Mouse (Mus musculus): ENCODE data around the gene Ubap1l. TPM values are rescaled to one million over a fixed set of nuclear protein-coding genes. Genes with fewer than 3 reads are reported as not detected.
A peak's percentile ranks its signal among the peaks of the same experiment; 100 is the strongest.

The Ubap1l gene
- total and polyA plus RNA-seq, 3 experiments = 0.18 TPM; not detected in 1

DNA sequence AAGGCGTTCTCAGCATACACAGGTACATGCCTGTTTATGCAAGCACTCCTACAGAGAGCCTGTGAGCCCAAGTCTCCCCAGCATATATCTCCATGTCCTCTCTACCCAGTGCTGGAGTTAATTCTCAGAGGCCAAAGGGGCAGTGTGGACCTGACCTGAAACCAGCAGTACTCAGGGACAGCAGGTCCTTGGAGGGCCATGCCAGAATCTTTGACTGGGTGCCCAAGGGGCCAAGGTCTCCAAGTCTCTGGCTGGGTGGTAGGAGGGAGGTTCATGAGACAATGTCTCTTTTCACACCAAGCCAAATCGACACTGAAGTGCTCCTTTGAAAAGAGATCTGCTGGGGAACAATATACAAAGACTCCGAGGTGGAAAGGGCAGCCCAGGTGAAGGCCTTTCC, 47.0 kb downstream of the Ubap1l start:
- intact Hi-C loops (cut with DNase I) = no loop called here
- TF ChIP-seq CTCF (IDR thresholded peaks at IDR 0.05) (no peak), POLR2A (IDR thresholded peaks at IDR 0.05; ENCODE audit: insufficient read depth, low read depth, low read length) (no peak), EP300 (IDR thresholded peaks at IDR 0.05; ENCODE audit: insufficient read depth, low read depth, low read length) (no peak)
- H3K4me1 ChIP-seq (ENCODE audit: control insufficient read depth, insufficient read depth, low read length) = peaks cover 1% of the 10 kb centered on the region
- 73% methylated on average over 3 of the region's 3 CpGs for WGBS
- H3K27ac ChIP-seq = no peak overlapping the region
- no peaks in the 10 kb centered on the region for H3K27me3 ChIP-seq (ENCODE audit: control insufficient read depth, insufficient read depth, low read length)
- DNase-seq = no peak
- H3K4me3 ChIP-seq = no peak overlapping the region
- H3K9ac ChIP-seq (ENCODE audit: low read depth, low read length) = no peak overlapping the region
- no peaks in the 10 kb centered on the region for H3K36me3 ChIP-seq (ENCODE audit: control insufficient read depth, insufficient read depth, low read length)
- H3K79me2 ChIP-seq (replicated peaks; ENCODE audit: control insufficient read depth, insufficient read depth, low read length) = no peaks in the 10 kb centered on the region

DNA sequence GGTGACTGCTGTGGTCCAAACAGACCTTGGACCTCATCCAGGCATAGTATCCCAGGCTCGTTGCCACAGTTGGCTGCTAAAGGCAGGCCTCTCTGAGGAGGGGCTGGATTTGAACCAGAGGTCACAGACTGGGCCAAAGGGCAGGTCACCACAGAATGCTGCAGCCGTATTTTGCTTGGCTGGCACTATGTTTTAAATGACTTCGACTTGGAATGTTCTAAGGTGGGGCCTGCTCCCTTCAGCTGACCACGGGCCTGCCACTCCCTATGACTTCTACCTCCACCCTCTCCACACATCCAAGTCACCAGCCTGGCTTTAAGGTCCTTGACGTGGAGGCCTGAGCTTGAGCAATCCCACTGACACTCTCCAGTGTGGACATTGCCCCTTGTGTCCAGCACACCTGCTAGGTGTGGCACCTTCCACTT, 48.0 kb downstream of the Ubap1l start:
- intact Hi-C loops (cut with DNase I) = no loop called here
- no peaks in the 10 kb centered on the region for H3K27me3 ChIP-seq (ENCODE audit: control insufficient read depth, insufficient read depth, low read length)
- H3K4me1 ChIP-seq (ENCODE audit: control insufficient read depth, insufficient read depth, low read length) = peaks cover under 1% of the 10 kb centered on the region
- 45% methylated on average over 5 of the region's 5 CpGs for WGBS
- H3K36me3 ChIP-seq (ENCODE audit: control insufficient read depth, insufficient read depth, low read length) = no peaks in the 10 kb centered on the region
- TF ChIP-seq EP300 (IDR thresholded peaks at IDR 0.05; ENCODE audit: insufficient read depth, low read depth, low read length) = no peak
- no peak for TF ChIP-seq CTCF (IDR thresholded peaks at IDR 0.05)
- no peak for TF ChIP-seq POLR2A (IDR thresholded peaks at IDR 0.05; ENCODE audit: insufficient read depth, low read depth, low read length)
- peak overlapping the region; percentile 36; the same call in 1 of the 2 replicates for H3K27ac ChIP-seq
- H3K4me3 ChIP-seq = no peak overlapping the region
- DNase-seq = peak; percentile 56 to 62
- no peak overlapping the region for H3K9ac ChIP-seq (ENCODE audit: low read depth, low read length)
- H3K79me2 ChIP-seq (replicated peaks; ENCODE audit: control insufficient read depth, insufficient read depth, low read length) = no peaks in the 10 kb centered on the region

DNA sequence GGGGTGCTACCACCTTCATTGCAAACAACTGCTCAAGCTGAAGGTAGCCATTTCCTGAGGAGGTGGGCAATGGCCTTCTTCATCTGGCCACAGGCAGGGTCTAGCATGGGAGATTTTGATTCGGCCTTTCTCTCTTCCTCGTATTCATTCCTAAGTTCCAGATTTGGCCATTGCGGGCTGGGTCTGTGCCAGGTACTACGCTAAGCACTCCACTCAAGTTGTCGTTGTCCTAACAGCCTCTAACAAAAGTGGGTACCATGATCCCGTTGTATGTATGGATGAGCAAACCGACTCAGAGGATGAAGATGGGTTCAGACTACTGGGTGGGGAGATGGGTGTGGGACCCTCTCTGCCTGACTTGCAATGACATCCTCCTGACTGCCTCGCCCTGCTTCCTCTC, 49.5 kb downstream of the Ubap1l start:
- Histone ChIP-seq H3K79me2 (replicated peaks; ENCODE audit: control insufficient read depth, insufficient read depth, low read length) (no peaks in the 10 kb centered on the region), H3K27me3 (ENCODE audit: control insufficient read depth, insufficient read depth, low read length) (no peaks in the 10 kb centered on the region), H3K36me3 (ENCODE audit: control insufficient read depth, insufficient read depth, low read length) (no peaks in the 10 kb centered on the region), H3K27ac (no peak overlapping the region), H3K4me3 (no peak overlapping the region), H3K4me1 (ENCODE audit: control insufficient read depth, insufficient read depth, low read length) (no peaks in the 10 kb centered on the region; the same call in 1 of the 2 replicates), H3K9ac (ENCODE audit: low read depth, low read length) (no peak overlapping the region)
- TF ChIP-seq EP300 (IDR thresholded peaks at IDR 0.05; ENCODE audit: insufficient read depth, low read depth, low read length) (no peak), CTCF (IDR thresholded peaks at IDR 0.05) (no peak), POLR2A (IDR thresholded peaks at IDR 0.05; ENCODE audit: insufficient read depth, low read depth, low read length) (no peak)
- intact Hi-C loops (cut with DNase I) = no loop called here
- WGBS = 72% methylated on average over 8 of the region's 8 CpGs
- DNase-seq = no peak

DNA sequence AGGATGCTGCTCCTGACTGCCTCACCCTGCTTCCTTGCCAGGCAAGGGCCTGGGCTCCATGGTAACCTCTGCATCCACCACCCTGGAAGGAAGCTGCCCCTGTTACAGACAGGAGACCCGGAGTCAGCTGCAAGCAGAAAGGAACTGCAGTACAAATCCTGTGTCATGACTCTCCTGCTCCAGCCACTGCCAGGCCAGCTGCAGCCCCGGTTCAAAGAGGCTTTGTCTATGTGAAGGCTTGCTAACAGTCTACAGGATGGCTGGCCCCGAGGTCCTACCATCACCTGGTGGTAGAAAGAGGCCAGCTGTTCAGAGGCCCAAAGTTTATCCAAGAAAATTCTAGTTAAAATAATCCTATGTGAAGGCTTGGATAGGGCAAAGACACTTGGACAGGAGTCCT, 50.5 kb downstream of the Ubap1l start:
- 54% methylated on average over 3 of the region's 3 CpGs for WGBS
- no peaks in the 10 kb centered on the region for H3K27me3 ChIP-seq (ENCODE audit: control insufficient read depth, insufficient read depth, low read length)
- intact Hi-C loops (cut with DNase I) = no loop called here
- H3K27ac ChIP-seq = no peak overlapping the region
- H3K79me2 ChIP-seq (replicated peaks; ENCODE audit: control insufficient read depth, insufficient read depth, low read length) = no peaks in the 10 kb centered on the region
- DNase-seq = no peak
- no peak overlapping the region for H3K4me3 ChIP-seq
- H3K9ac ChIP-seq (ENCODE audit: low read depth, low read length) = no peak overlapping the region
- H3K4me1 ChIP-seq (ENCODE audit: control insufficient read depth, insufficient read depth, low read length) = no peaks in the 10 kb centered on the region; the same call in 1 of the 2 replicates
- H3K36me3 ChIP-seq (ENCODE audit: control insufficient read depth, insufficient read depth, low read length) = no peaks in the 10 kb centered on the region
- TF ChIP-seq POLR2A (IDR thresholded peaks at IDR 0.05; ENCODE audit: insufficient read depth, low read depth, low read length) (no peak), CTCF (IDR thresholded peaks at IDR 0.05) (no peak), EP300 (IDR thresholded peaks at IDR 0.05; ENCODE audit: insufficient read depth, low read depth, low read length) (no peak)

DNA sequence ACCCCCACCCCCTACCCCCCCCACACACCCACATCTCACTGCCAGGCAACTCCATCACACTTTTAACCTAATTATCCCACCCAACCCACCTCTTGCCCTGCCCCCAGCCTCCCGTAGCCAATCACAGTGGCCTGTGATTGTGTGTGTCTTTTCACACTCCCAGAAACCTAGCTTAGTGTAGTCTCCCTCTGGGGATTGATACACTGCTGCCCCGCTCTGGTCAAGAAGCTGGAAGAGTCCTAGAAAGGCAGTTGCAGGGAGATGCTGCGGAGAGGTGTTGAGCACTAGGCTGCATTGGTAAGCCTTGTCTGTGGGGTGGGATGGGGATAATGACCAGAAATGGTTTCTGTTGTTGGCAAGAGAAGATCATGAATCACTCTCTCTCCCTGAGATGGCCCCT, 56.9 kb downstream of the Ubap1l start:
- Histone ChIP-seq H3K4me1 (ENCODE audit: control insufficient read depth, insufficient read depth, low read length) (no peaks in the 10 kb centered on the region), H3K4me3 (no peak overlapping the region), H3K9ac (ENCODE audit: low read depth, low read length) (no peak overlapping the region), H3K27me3 (ENCODE audit: control insufficient read depth, insufficient read depth, low read length) (no peaks in the 10 kb centered on the region), H3K79me2 (replicated peaks; ENCODE audit: control insufficient read depth, insufficient read depth, low read length) (no peaks in the 10 kb centered on the region), H3K27ac (no peak overlapping the region), H3K36me3 (ENCODE audit: control insufficient read depth, insufficient read depth, low read length) (no peaks in the 10 kb centered on the region)
- WGBS = 39% methylated on average over 3 of the region's 3 CpGs
- TF ChIP-seq EP300 (IDR thresholded peaks at IDR 0.05; ENCODE audit: insufficient read depth, low read depth, low read length) = no peak
- TF ChIP-seq CTCF (IDR thresholded peaks at IDR 0.05) = peak; percentile 30
- no peak for DNase-seq
- intact Hi-C loops (cut with DNase I) = no loop called here

DNA sequence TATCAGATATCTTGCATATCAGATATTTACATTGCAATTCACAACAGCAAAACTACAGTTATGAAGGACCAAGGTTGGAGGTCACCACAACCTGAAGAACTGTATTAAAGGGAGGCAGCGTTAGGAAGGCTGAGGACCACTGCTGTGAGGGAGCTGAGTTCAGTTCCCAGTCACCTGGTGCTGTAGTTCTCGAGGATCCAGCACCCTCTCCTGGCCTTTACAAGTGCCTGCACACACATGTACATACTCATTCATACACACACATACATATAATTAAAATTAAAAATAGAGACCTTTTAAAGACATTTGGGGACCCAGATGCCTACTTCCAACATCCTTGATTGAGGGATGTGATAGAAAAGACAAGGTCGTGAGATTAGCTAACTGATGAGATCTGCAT, 58.8 kb downstream of the Ubap1l start:
- no peaks in the 10 kb centered on the region for H3K79me2 ChIP-seq (replicated peaks; ENCODE audit: control insufficient read depth, insufficient read depth, low read length)
- H3K4me3 ChIP-seq = no peak overlapping the region
- TF ChIP-seq CTCF (IDR thresholded peaks at IDR 0.05) (peak; percentile 29), POLR2A (IDR thresholded peaks at IDR 0.05; ENCODE audit: insufficient read depth, low read depth, low read length) (no peak)
- WGBS = 68% methylated on average over 3 of the region's 3 CpGs
- H3K27ac ChIP-seq = no peak overlapping the region
- intact Hi-C loops (cut with DNase I) = no loop called here
- no peaks in the 10 kb centered on the region for H3K4me1 ChIP-seq (ENCODE audit: control insufficient read depth, insufficient read depth, low read length)
- H3K36me3 ChIP-seq (ENCODE audit: control insufficient read depth, insufficient read depth, low read length) = no peaks in the 10 kb centered on the region
- no peak for DNase-seq
- H3K9ac ChIP-seq (ENCODE audit: low read depth, low read length) = no peak overlapping the region
- H3K27me3 ChIP-seq (ENCODE audit: control insufficient read depth, insufficient read depth, low read length) = no peaks in the 10 kb centered on the region
